Mouse (Mus musculus) 3T3-L1 (cell line): ENCODE results near the gene Rasgef1b.

Source experiments
- DNase-seq: peaks from one replicate; pipeline ENCODE4 v3.0.0-alpha.2; 2015; ENCODE audit warnings: low read depth, low spot score

The Rasgef1b gene

DNA sequence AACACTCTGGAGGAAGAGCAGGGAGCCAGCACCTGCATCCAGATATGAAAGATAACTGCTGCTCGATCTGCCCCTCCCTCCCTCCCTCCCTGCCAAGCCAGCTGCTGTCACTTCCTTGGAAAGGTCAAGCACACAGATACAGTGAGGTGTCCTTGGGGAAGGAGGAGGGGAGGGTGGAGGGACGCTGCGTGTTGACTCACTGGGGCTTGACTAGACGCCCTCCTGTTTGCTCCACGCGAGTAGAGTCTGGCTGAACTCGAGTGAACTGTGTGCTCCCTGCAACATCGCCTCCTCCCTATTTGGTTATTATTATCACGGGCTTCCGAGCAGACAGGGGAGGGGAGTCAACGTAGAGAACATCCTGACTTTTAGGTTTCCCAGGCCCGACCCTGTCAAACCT, 348.7 kb downstream of the Rasgef1b start:
- no peak for DNase-seq

DNA sequence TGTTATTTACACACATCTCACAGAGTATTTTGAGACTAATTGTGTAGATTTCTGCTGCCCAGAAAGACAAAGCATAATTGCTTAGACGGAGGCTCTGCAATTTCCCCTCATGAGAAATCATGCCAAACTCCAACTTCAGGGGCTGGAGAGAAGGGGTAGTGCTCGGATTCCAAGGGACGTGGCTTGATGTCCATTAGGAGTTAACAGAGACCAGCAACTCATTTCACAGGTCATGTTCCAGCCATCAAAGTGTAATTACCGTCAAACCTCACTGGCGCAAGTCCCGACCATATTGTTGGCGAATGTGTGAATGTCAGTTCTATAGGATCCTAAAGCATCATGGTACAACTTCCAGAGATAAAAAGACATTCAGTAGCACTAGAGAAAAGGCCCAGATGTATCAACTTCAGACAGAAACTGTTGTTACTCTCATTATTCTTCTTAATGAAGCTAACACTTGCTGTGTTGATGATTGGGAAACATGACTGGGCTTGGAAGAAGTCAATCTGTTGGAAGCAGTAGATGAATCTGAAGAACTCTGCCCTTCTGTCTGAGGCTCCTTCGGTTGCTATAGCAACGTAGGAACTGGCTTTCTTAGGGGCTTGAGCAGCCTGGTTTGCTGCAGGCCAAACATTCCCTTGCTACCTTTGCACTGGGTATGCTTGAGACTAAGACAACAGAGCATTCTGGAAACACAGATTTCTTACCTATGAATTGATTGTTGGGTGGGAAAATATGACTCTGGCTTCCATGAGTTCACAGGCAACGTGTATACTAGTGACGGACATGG, 350.2 kb downstream of the Rasgef1b start:
- no peak for DNase-seq

GRCm38 (mm10) chr5:99375725-99376124, 353.1 kb downstream of the Rasgef1b start:
- DNase-seq: no peak

GRCm38 (mm10) chr5:99374460-99374859, 354.4 kb downstream of the Rasgef1b start:
- DNase-seq: no peak

- no peak for DNase-seq
Measured at GRCm38 (mm10) chr5:99373570-99374151, 355.2 kb downstream of the Rasgef1b start.

DNA sequence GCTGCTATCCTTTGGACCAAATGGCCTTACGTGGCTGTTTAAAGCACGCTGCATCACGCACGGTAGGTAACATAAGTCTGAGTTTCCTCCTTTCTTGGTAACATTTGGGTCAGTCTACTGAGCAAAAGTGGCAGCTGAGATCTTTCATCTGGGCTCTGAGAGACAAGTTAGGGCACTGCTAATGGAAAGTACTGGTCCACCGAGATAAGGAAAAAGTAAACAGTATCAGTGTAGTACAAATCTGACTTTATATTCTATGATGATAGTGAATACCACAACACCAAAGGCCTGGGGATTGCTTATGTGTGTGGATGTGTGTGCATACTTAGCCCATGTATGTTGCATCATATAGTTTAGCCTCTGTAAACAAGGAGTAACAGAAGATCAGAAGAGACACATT, 358.2 kb downstream of the Rasgef1b start:
- no peak for DNase-seq

GRCm38 (mm10) chr5:99369256-99369655, 359.6 kb downstream of the Rasgef1b start:
- DNase-seq: no peak

- DNase-seq: no peak
Measured at GRCm38 (mm10) chr5:99368615-99369014, 360.2 kb downstream of the Rasgef1b start.

GRCm38 (mm10) chr5:99360531-99360930, 368.3 kb downstream of the Rasgef1b start:
- no peak for DNase-seq

- no peak for DNase-seq
Measured at GRCm38 (mm10) chr5:99359251-99359650, 369.6 kb downstream of the Rasgef1b start.

DNA sequence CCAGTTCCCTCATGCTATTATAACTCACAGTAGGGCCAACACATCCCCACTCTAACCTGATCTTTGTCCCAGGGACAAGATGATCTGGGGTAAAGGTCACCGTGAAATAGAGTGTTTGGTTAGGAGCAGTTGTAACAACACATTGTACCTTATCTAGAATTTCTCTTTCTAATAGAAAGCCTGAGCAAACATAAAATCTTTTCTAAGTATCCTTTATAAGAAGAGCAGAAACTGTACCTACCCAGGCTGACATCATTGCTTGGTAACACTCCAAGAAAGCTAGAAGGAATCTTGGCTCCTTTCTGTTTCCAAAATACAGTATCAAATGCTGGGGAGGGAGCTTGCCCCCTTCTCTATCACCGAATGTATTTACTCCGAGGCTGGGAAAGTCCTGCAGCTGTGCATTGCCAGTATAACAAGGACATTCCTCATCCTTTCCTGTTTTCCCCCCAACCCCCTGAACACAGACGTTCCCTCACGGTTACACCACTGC, 374.2 kb downstream of the Rasgef1b start:
- DNase-seq: peak; percentile 10

GRCm38 (mm10) chr5:99350030-99350429, 378.8 kb downstream of the Rasgef1b start:
- no peak for DNase-seq

DNA sequence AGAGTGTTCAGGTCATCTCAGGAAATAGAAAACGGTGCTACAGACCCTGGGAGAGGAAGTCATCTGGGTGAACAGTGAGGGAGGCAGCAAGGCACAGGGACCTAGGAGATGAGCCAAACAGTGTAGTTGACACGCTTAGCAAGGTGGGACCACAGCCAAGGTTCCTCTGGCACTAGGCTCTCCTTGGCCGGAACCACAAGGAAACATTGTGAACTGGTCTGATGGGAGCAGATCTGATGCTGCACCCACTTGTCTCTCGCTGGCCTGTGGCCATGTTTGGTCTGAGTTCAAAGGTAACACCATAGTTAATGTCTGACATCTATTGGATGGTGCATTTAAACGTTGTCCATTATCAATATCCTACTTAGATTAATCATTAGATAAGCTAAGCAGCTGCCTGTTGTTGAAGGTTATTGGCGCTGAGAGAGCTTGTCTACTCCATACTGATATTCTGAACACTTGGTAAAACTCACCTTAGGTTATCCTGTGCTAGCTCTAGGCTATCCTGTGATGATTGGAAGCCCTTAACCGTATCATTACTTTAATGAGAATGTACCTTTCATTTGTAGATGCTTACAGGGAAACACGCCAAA, 380.5 kb downstream of the Rasgef1b start:
- no peak for DNase-seq

DNA sequence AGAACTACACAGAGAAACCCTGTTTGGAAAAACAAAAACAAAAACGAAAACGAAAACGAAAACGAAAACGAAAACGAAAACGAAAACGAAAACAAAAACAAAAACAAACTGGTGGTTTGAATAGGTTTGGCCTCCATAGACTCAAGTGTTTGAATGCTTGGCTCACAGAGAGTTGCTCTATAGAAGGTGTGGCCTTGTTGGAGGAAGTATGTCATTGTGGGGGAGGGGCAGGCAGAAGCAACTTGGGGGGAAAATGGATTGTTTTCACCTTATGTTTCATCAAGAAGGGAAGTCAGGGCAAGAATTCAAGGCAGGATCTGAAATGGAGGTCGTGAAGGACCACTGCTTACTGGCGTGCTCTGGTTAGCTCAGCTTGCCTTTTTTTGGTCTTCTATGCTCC, 386.3 kb downstream of the Rasgef1b start:
- no peak for DNase-seq

GRCm38 (mm10) chr5:99340311-99340989, 388.4 kb downstream of the Rasgef1b start:
- no peak for DNase-seq

- no peak for DNase-seq
Measured at GRCm38 (mm10) chr5:99339790-99340189, 389.1 kb downstream of the Rasgef1b start.

DNA sequence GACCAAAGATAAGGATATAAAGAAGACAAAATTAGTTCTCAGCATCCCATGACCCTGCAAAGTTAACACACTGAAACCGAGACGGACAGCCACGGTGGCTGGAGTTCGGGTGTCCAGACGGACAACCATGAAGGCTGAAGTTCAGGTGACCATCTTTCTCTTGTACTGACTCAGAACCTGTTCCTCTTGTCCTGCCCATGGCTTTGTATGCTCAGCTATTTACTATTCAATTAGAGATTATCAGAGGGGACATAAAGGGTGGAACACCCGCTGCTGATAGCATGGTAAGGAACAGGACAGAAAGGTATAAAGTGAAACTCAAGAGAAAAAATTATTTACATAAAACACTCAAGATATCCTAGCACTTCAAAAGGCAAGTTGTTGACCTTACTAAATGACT, 390.0 kb downstream of the Rasgef1b start:
- no peak for DNase-seq

DNA sequence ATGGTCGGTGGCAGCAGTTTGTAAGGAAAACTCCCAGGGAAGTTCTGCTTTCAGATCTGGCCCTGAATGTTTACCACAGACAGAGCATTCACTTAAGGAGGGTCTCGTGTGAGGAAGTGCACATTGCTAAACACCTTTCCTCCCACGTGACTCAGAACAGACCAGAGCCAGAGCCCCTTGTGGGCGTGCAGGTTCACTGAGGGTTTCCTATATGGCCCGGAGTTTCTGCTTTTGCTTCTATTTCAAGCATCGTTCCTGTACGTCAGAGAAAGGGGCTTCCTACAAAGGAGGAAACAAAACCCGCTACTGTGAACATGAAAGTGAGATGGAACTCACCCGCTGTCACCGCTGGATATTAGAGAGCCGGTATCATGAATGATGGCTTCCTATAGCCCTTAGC, 392.4 kb downstream of the Rasgef1b start:
- no peak for DNase-seq

DNA sequence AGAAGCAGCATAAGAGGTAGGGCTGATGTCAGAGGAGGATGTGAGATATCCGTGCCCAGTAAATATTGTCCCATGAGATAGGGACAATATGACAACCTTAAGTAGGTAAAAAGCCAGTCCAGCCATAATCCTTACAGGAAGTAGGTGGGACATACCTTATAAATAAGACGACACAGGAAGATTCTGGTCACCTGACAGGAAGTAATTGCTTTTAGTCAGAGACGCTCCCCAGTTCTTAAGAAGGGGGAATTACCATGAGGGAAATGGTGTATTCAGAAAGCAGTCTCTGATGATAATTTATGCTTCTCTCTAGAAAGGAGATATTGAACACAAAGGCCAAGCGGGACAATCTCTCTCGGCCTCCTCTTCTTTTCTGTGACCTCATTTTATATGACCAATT, 394.8 kb downstream of the Rasgef1b start:
- no peak for DNase-seq

GRCm38 (mm10) chr5:99332021-99332420, 396.8 kb downstream of the Rasgef1b start:
- DNase-seq: peak; percentile 72

DNA sequence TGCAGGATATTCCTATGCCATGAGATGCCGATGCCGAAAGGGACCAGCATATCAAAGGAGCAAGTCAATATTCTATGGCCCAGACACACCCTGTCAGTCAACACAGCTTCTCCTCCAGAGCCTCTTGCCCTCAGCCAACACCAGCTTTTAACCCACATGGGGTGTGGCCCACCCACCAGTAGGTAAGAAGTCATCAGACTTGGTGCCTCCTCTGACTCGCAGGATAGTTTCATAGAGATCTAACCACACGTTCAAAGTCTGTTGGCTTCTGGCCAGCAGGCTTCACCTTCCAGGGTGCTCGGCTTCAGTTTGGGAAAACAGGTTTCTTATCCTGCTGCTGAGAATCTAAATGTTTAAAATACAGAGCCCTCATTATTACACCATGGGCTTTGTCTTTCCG, 399.8 kb downstream of the Rasgef1b start:
- DNase-seq: peak; percentile 45

DNA sequence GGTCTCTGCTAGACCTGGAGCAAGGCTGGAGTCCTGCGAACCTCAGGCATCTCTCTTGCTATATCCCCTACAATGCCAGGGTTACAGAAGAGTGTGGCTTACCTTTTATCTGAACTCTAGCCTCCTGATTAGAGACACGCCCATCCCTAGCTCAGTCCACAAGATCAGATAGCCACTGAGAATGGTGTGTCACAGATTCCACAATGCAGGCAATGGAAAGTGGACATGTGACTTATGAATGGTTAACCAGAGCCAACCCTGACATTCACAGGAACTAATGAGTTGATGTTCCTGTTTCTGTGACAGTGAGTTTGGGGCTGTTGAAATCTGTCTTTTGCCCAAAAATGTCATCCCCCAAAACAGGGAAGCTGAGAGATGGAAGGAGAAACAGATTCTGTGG, 401.8 kb downstream of the Rasgef1b start:
- DNase-seq: no peak
